Mouse (Mus musculus): ENCODE measurements around the gene Sorcs2. TPM values are rescaled to one million over a fixed set of nuclear protein-coding genes. Genes with fewer than 3 reads are reported as not detected.

The Sorcs2 gene
- polyA plus RNA-seq, 1 experiment, result 2.3 TPM

GRCm38 (mm10) chr5:36359535-36360243 lies 38.2 kb downstream of the Sorcs2 start:
- no peak for DNase-seq (ENCODE audit: low read depth in 1 of 2, low spot score in 2 of 2)
- 66% methylated on average over 5 of the region's 5 CpGs for WGBS
- Histone ChIP-seq H3K4me3 (ENCODE audit: extremely low read depth, insufficient read depth, insufficient read length) (no peak overlapping the region), H3K27ac (ENCODE audit: insufficient read depth, low read length) (no peak overlapping the region; the same call in 1 of the 2 replicates), H3K36me3 (ENCODE audit: control insufficient read depth, insufficient read depth, low read length) (no peaks in the 10 kb centered on the region), H3K4me1 (ENCODE audit: control insufficient read depth, insufficient read depth, insufficient read length) (peaks cover 35% of the 10 kb centered on the region; the same call in 1 of the 2 replicates), H3K27me3 (ENCODE audit: control insufficient read depth, insufficient read depth, low read length) (no peaks in the 10 kb centered on the region)
- TF ChIP-seq POLR2A (IDR thresholded peaks at IDR 0.05; ENCODE audit: low read depth, low read length) (no peak), CTCF (IDR thresholded peaks at IDR 0.05; ENCODE audit: extremely low read depth, insufficient read depth, insufficient read length, insufficient replicate concordance) (no peak)

GRCm38 (mm10) chr5:36358161-36358560 lies 39.8 kb downstream of the Sorcs2 start:
- 68% methylated on average over 4 of the region's 4 CpGs for WGBS
- TF ChIP-seq CTCF (IDR thresholded peaks at IDR 0.05; ENCODE audit: extremely low read depth, insufficient read depth, insufficient read length, insufficient replicate concordance) (no peak), POLR2A (IDR thresholded peaks at IDR 0.05; ENCODE audit: low read depth, low read length) (no peak)
- Histone ChIP-seq H3K27ac (ENCODE audit: insufficient read depth, low read length) (no peak overlapping the region; the same call in 1 of the 2 replicates), H3K4me3 (ENCODE audit: extremely low read depth, insufficient read depth, insufficient read length) (no peak overlapping the region), H3K4me1 (ENCODE audit: control insufficient read depth, insufficient read depth, insufficient read length) (peaks cover 35% of the 10 kb centered on the region; the same call in 1 of the 2 replicates), H3K27me3 (ENCODE audit: control insufficient read depth, insufficient read depth, low read length) (no peaks in the 10 kb centered on the region), H3K36me3 (ENCODE audit: control insufficient read depth, insufficient read depth, low read length) (no peaks in the 10 kb centered on the region)
- DNase-seq (ENCODE audit: low read depth in 1 of 2, low spot score in 2 of 2), result no peak

- Histone ChIP-seq H3K27ac (ENCODE audit: insufficient read depth, low read length) (no peak overlapping the region), H3K4me1 (ENCODE audit: control insufficient read depth, insufficient read depth, insufficient read length) (peaks cover 28% of the 10 kb centered on the region; the same call in 1 of the 2 replicates), H3K4me3 (ENCODE audit: extremely low read depth, insufficient read depth, insufficient read length) (no peak overlapping the region), H3K36me3 (ENCODE audit: control insufficient read depth, insufficient read depth, low read length) (no peaks in the 10 kb centered on the region), H3K27me3 (ENCODE audit: control insufficient read depth, insufficient read depth, low read length) (no peaks in the 10 kb centered on the region)
- TF ChIP-seq CTCF (IDR thresholded peaks at IDR 0.05; ENCODE audit: extremely low read depth, insufficient read depth, insufficient read length, insufficient replicate concordance), result no peak
- no peak for TF ChIP-seq POLR2A (IDR thresholded peaks at IDR 0.05; ENCODE audit: low read depth, low read length)
- 84% methylated on average over 4 of the region's 4 CpGs for WGBS
- no peak for DNase-seq (ENCODE audit: low read depth in 1 of 2, low spot score in 2 of 2)
Observed at GRCm38 (mm10) chr5:36356659-36357058, 41.3 kb downstream of the Sorcs2 start.

GRCm38 (mm10) chr5:36355683-36356082 lies 42.3 kb downstream of the Sorcs2 start:
- H3K4me1 ChIP-seq (ENCODE audit: control insufficient read depth, insufficient read depth, insufficient read length), result peaks cover 28% of the 10 kb centered on the region; the same call in 1 of the 2 replicates
- H3K4me3 ChIP-seq (ENCODE audit: extremely low read depth, insufficient read depth, insufficient read length), result no peak overlapping the region
- TF ChIP-seq CTCF (IDR thresholded peaks at IDR 0.05; ENCODE audit: extremely low read depth, insufficient read depth, insufficient read length, insufficient replicate concordance) (no peak), POLR2A (IDR thresholded peaks at IDR 0.05; ENCODE audit: low read depth, low read length) (no peak)
- no peaks in the 10 kb centered on the region for H3K36me3 ChIP-seq (ENCODE audit: control insufficient read depth, insufficient read depth, low read length)
- 94% methylated on average over 3 of the region's 3 CpGs for whole genome bisulfite sequencing
- H3K27ac ChIP-seq (ENCODE audit: insufficient read depth, low read length), result no peak overlapping the region
- no peak for DNase-seq (ENCODE audit: low read depth in 1 of 2, low spot score in 2 of 2)
- no peaks in the 10 kb centered on the region for H3K27me3 ChIP-seq (ENCODE audit: control insufficient read depth, insufficient read depth, low read length)

- Histone ChIP-seq H3K36me3 (ENCODE audit: control insufficient read depth, insufficient read depth, low read length) (no peaks in the 10 kb centered on the region), H3K27me3 (ENCODE audit: control insufficient read depth, insufficient read depth, low read length) (no peaks in the 10 kb centered on the region), H3K4me3 (ENCODE audit: extremely low read depth, insufficient read depth, insufficient read length) (no peak overlapping the region), H3K4me1 (ENCODE audit: control insufficient read depth, insufficient read depth, insufficient read length) (peaks cover 11% of the 10 kb centered on the region; the same call in 1 of the 2 replicates), H3K27ac (ENCODE audit: insufficient read depth, low read length) (no peak overlapping the region)
- WGBS, result 92% methylated on average over 6 of the region's 6 CpGs
- no peak for DNase-seq (ENCODE audit: low read depth in 1 of 2, low spot score in 2 of 2)
- no peak for TF ChIP-seq CTCF (IDR thresholded peaks at IDR 0.05; ENCODE audit: extremely low read depth, insufficient read depth, insufficient read length, insufficient replicate concordance)
- TF ChIP-seq POLR2A (IDR thresholded peaks at IDR 0.05; ENCODE audit: low read depth, low read length), result no peak
Observed at GRCm38 (mm10) chr5:36353679-36354078, 44.3 kb downstream of the Sorcs2 start.

GRCm38 (mm10) chr5:36353194-36353593 lies 44.7 kb downstream of the Sorcs2 start:
- TF ChIP-seq CTCF (IDR thresholded peaks at IDR 0.05; ENCODE audit: extremely low read depth, insufficient read depth, insufficient read length, insufficient replicate concordance), result no peak
- TF ChIP-seq POLR2A (IDR thresholded peaks at IDR 0.05; ENCODE audit: low read depth, low read length), result no peak
- Histone ChIP-seq H3K27me3 (ENCODE audit: control insufficient read depth, insufficient read depth, low read length) (no peaks in the 10 kb centered on the region), H3K4me1 (ENCODE audit: control insufficient read depth, insufficient read depth, insufficient read length) (peaks cover 7% of the 10 kb centered on the region; the same call in 1 of the 2 replicates), H3K27ac (ENCODE audit: insufficient read depth, low read length) (no peak overlapping the region), H3K36me3 (ENCODE audit: control insufficient read depth, insufficient read depth, low read length) (no peaks in the 10 kb centered on the region), H3K4me3 (ENCODE audit: extremely low read depth, insufficient read depth, insufficient read length) (no peak overlapping the region)
- DNase-seq (ENCODE audit: low read depth in 1 of 2, low spot score in 2 of 2), result no peak
- WGBS, result 64% methylated on average over 2 of the region's 2 CpGs

- no peaks in the 10 kb centered on the region; the same call in 1 of the 2 replicates for H3K4me1 ChIP-seq (ENCODE audit: control insufficient read depth, insufficient read depth, insufficient read length)
- 85% methylated on average over 4 of the region's 4 CpGs for WGBS
- DNase-seq (ENCODE audit: low read depth in 1 of 2, low spot score in 2 of 2), result no peak
- no peaks in the 10 kb centered on the region for H3K27me3 ChIP-seq (ENCODE audit: control insufficient read depth, insufficient read depth, low read length)
- H3K4me3 ChIP-seq (ENCODE audit: extremely low read depth, insufficient read depth, insufficient read length), result no peak overlapping the region
- no peak overlapping the region for H3K27ac ChIP-seq (ENCODE audit: insufficient read depth, low read length)
- no peaks in the 10 kb centered on the region for H3K36me3 ChIP-seq (ENCODE audit: control insufficient read depth, insufficient read depth, low read length)
- TF ChIP-seq POLR2A (IDR thresholded peaks at IDR 0.05; ENCODE audit: low read depth, low read length), result no peak
- no peak for TF ChIP-seq CTCF (IDR thresholded peaks at IDR 0.05; ENCODE audit: extremely low read depth, insufficient read depth, insufficient read length, insufficient replicate concordance)
Observed at GRCm38 (mm10) chr5:36346698-36347097, 51.2 kb downstream of the Sorcs2 start.

Data from spleen, adult 2 months (tissue).